Mouse (Mus musculus): ENCODE results near the gene Slc9a4. TPM values are rescaled to one million over a fixed set of nuclear protein-coding genes. Genes with fewer than 3 reads are reported as not detected.

The Slc9a4 gene
- polyA plus RNA-seq, 1 experiment from 2014 or later: 1.2 TPM

DNA sequence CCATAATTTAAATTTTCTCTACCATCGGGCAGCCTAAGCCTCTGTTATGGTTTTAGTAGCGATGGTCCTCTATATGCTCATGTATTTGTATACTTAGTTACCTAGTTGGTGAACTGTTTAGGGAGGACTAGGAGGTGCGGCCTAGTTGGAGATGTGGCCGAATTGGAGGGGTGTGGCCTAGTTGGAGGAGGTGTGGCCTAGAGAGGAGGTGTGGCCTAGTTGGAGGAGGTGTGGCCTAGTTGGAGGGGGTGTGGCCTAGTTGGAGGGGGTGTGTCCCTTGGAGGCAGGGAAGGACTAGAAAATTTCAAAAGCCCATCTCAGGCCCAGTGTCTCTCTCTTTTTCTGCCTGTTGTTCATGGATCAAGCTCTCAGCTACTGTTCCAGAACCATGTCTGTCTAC is 91.6 kb downstream of the Slc9a4 start:
- H3K27me3 ChIP-seq (ENCODE audit: insufficient read depth, low read length): no peaks in the 10 kb centered on the region
- H3K4me3 ChIP-seq (replicated peaks; ENCODE audit: low read depth, low read length): no peak overlapping the region
- WGBS: 96% methylated on average over 4 of the region's 4 CpGs
- no peak overlapping the region for H3K27ac ChIP-seq
- ATAC-seq (replicated peaks; ENCODE audit: low FRiP score, low read depth): no peak
- H3K4me2 ChIP-seq (ENCODE audit: low read length): no peak overlapping the region
- TF ChIP-seq CTCF (IDR thresholded peaks at IDR 0.05; ENCODE audit: low read depth): no peak
- no peaks in the 10 kb centered on the region for H3K9me3 ChIP-seq (replicated peaks; ENCODE audit: low read length)
- no peak for DNase-seq (ENCODE audit: low spot score)
- H3K36me3 ChIP-seq (ENCODE audit: insufficient read depth, low read length): no peaks in the 10 kb centered on the region
- H3K9ac ChIP-seq (ENCODE audit: low read depth, low read length): no peak overlapping the region
- no peaks in the 10 kb centered on the region for H3K4me1 ChIP-seq (replicated peaks; ENCODE audit: insufficient read depth, low read length)

- peak; percentile 34 for DNase-seq (ENCODE audit: low spot score)
- H3K9me3 ChIP-seq (replicated peaks; ENCODE audit: low read length): no peaks in the 10 kb centered on the region
- H3K4me3 ChIP-seq (replicated peaks; ENCODE audit: low read depth, low read length): no peak overlapping the region
- no peak for ATAC-seq (replicated peaks; ENCODE audit: low FRiP score, low read depth)
- TF ChIP-seq CTCF (IDR thresholded peaks at IDR 0.05; ENCODE audit: low read depth): peak; percentile 62
- no peak overlapping the region for H3K4me2 ChIP-seq (ENCODE audit: low read length)
- no peak overlapping the region for H3K27ac ChIP-seq
- 48% methylated on average over 5 of the region's 5 CpGs for WGBS
- H3K9ac ChIP-seq (ENCODE audit: low read depth, low read length): no peak overlapping the region
- peaks cover 6% of the 10 kb centered on the region; the same call in 1 of the 2 replicates for H3K4me1 ChIP-seq (replicated peaks; ENCODE audit: insufficient read depth, low read length)
- H3K27me3 ChIP-seq (ENCODE audit: insufficient read depth, low read length): peaks cover 5% of the 10 kb centered on the region; the same call in 1 of the 2 replicates
- no peaks in the 10 kb centered on the region for H3K36me3 ChIP-seq (ENCODE audit: insufficient read depth, low read length)
These were observed 97.4 kb downstream of the Slc9a4 start for GRCm38 (mm10) chr1:40677306-40677705.

Other genes starting within 250 kb of the Slc9a4 start
- 0.08 and 0.13 TPM in 2 replicates for gene Il1rl1, start 150.5 kb upstream of the Slc9a4 start, polyA plus RNA-seq (2015; fragmentation: Nextera tagmentation; extraction: Ambion mirVana)
- gene Il18r1, start 114.5 kb upstream of the Slc9a4 start, polyA plus RNA-seq (2015; fragmentation: Nextera tagmentation; extraction: Ambion mirVana): 0.43 and 0.60 TPM in 2 replicates
- gene Il18rap, start 64.7 kb upstream of the Slc9a4 start, polyA plus RNA-seq (2015; fragmentation: Nextera tagmentation; extraction: Ambion mirVana): 0.15 and 0.18 TPM in 2 replicates
- 6.4 and 7.4 TPM in 2 replicates for gene Slc9a2, start 100.5 kb downstream of the Slc9a4 start, polyA plus RNA-seq (2015; fragmentation: Nextera tagmentation; extraction: Ambion mirVana)
- gene Mfsd9, start 210.6 kb downstream of the Slc9a4 start, polyA plus RNA-seq (2015; fragmentation: Nextera tagmentation; extraction: Ambion mirVana): 7.0 and 8.3 TPM in 2 replicates
- 0.71 and 0.92 TPM in 2 replicates for gene Tmem182, start 225.5 kb downstream of the Slc9a4 start, polyA plus RNA-seq (2015; fragmentation: Nextera tagmentation; extraction: Ambion mirVana)

All from kidney, postnatal 0 days (tissue).